Mouse (Mus musculus) lung, postnatal 4 days (tissue): ENCODE measurements around the gene Tmprss11f.
"Not testable (repeated sequence)": the region's sequence is repeated elsewhere in the genome, so short reads cannot be mapped to it uniquely, and the experiment has no call there.

Source experiments
- DNase-seq, 2 experiments: peaks; one replicate each; pipeline ENCODE4 v3.0.0; 2021

The Tmprss11f gene

GRCm38 (mm10) chr5:86632324-86632723, at the start of gene Tmprss11f:
TSS of gene Tmprss11f (minus strand) at chr5:86632424.
- no peak for DNase-seq

- DNase-seq, result no peak
These were observed 44.0 kb upstream of the Tmprss11f start, which contains the start of gene Tmprss11b for GRCm38 (mm10) chr5:86676262-86676661. TSS of gene Tmprss11b (minus strand) at chr5:86676362.

- DNase-seq, result not testable (repeated sequence)
These were observed 17.0 kb upstream of the Tmprss11f start for GRCm38 (mm10) chr5:86649185-86649584.

- no peak for DNase-seq
These were observed 8.6 kb upstream of the Tmprss11f start for GRCm38 (mm10) chr5:86640795-86641194.

- DNase-seq, result no peak
These were observed 1.5 kb downstream of the Tmprss11f start for GRCm38 (mm10) chr5:86630700-86631099.

GRCm38 (mm10) chr5:86621778-86622177, 10.4 kb downstream of the Tmprss11f start:
- DNase-seq, result no peak

GRCm38 (mm10) chr5:86585896-86586295, 46.3 kb downstream of the Tmprss11f start:
- DNase-seq, result no peak

GRCm38 (mm10) chr5:86582618-86583017, 49.6 kb downstream of the Tmprss11f start:
- DNase-seq, result no peak

- DNase-seq, result no peak
These were observed 50.2 kb downstream of the Tmprss11f start for GRCm38 (mm10) chr5:86581998-86582397.

GRCm38 (mm10) chr5:86578761-86579160, 53.5 kb downstream of the Tmprss11f start:
- DNase-seq, result not testable (repeated sequence)

GRCm38 (mm10) chr5:86546693-86547092, 85.5 kb downstream of the Tmprss11f start:
- DNase-seq, result no peak

GRCm38 (mm10) chr5:86540601-86541000, 91.6 kb downstream of the Tmprss11f start:
- no peak for DNase-seq

- DNase-seq, result no peak
These were observed 103.5 kb downstream of the Tmprss11f start for GRCm38 (mm10) chr5:86528725-86529124.

GRCm38 (mm10) chr5:86518500-86518899, 113.7 kb downstream of the Tmprss11f start, which contains the start of gene Tmprss11g:
TSS of gene Tmprss11g (minus strand) at chr5:86518600.
- DNase-seq, result no peak

GRCm38 (mm10) chr5:86511538-86511937, 120.7 kb downstream of the Tmprss11f start:
- DNase-seq, result no peak

GRCm38 (mm10) chr5:86493453-86493852, 138.8 kb downstream of the Tmprss11f start:
- no peak for DNase-seq

GRCm38 (mm10) chr5:86482562-86482961, 149.7 kb downstream of the Tmprss11f start:
- DNase-seq, result no peak

- no peak for DNase-seq
These were observed 150.2 kb downstream of the Tmprss11f start for GRCm38 (mm10) chr5:86482031-86482430.

GRCm38 (mm10) chr5:86473859-86474258, 158.4 kb downstream of the Tmprss11f start:
- DNase-seq, result no peak
